Mouse (Mus musculus) midbrain, postnatal 0 days (tissue): ENCODE data around the gene Gm17482. TPM values are rescaled to one million over a fixed set of nuclear protein-coding genes. Genes with fewer than 3 reads are reported as not detected.

ENCODE experiments used
- ATAC-seq: fragments of 200-750 bp; cut with Nextera tagmentation; 2 replicates; pipeline ENCODE4 v1.8.0; 2017; ENCODE audit warnings: moderate number of reproducible peaks, mild to moderate bottlenecking, moderate TSS enrichment, moderate library complexity; ENCODE audit not compliant: low FRiP score
- DNase-seq: peaks from one replicate; pipeline ENCODE4 v3.0.0-alpha.2; 2015; ENCODE audit warnings: low spot score
- H3K27ac ChIP-seq: fragments of 300-500 bp; sonication (generic); 2 replicates; pipeline ENCODE4 v1.5.1; 2014; ENCODE audit warnings: low read depth, mild to moderate bottlenecking, low read length, mixed read lengths
- H3K27me3 ChIP-seq: fragments of 300-500 bp; sonication (generic); 2 replicates; pipeline ENCODE4 v1.6.1; 2014; ENCODE audit warnings: low read length, control low read depth, mixed read lengths; ENCODE audit not compliant: insufficient read depth
- H3K36me3 ChIP-seq: fragments of 300-500 bp; sonication (generic); 2 replicates; pipeline ENCODE4 v1.6.1; 2014; ENCODE audit warnings: low read length, control low read depth, mixed read lengths; ENCODE audit not compliant: insufficient read depth
- H3K4me1 ChIP-seq: fragments of 300-500 bp; sonication (generic); 2 replicates; pipeline ENCODE4 v1.6.1; 2014; ENCODE audit warnings: mild to moderate bottlenecking, control low read depth, antibody characterized with exemption, low read length, mixed read lengths; ENCODE audit not compliant: insufficient read depth
- H3K4me2 ChIP-seq: fragments of 300-500 bp; sonication (generic); 2 replicates; pipeline ENCODE4 v1.6.1; 2014; ENCODE audit warnings: low read depth, mild to moderate bottlenecking, low read length, mixed read lengths; ENCODE audit not compliant: poor library complexity, severe bottlenecking
- H3K4me3 ChIP-seq: fragments of 300-500 bp; sonication (generic); 2 replicates; pipeline ENCODE4 v1.5.1; 2014; ENCODE audit warnings: low read depth, mild to moderate bottlenecking, low read length, moderate library complexity
- H3K9ac ChIP-seq: fragments of 300-500 bp; sonication (generic); replicated peaks from 2 replicates; pipeline ENCODE4 v1.6.1; 2014; ENCODE audit warnings: mild to moderate bottlenecking, low read length, moderate library complexity, mixed read lengths; ENCODE audit not compliant: poor library complexity, severe bottlenecking
- H3K9me3 ChIP-seq: fragments of 300-500 bp; sonication (generic); 2 replicates; pipeline ENCODE4 v1.6.1; 2016; ENCODE audit warnings: low read length, control low read depth
- CTCF ChIP-seq: IDR thresholded peaks from 2 replicates; pipeline ENCODE4 v1.5.1; 2016; ENCODE audit warnings: antibody characterized with exemption, mild to moderate bottlenecking
- WGBS: fragments of 180-500 bp; shearing (Covaris S2); extraction: QIAGEN DNeasy Blood & Tissue Kit; methylation state at CpG from one replicate; pipeline ENCODE4 v1.1.7; 2014; 5-methylcytosine and 5-hydroxymethylcytosine counted together
- polyA plus RNA-seq: library from polyadenylated mRNA; unstranded; fragments of >200 nt; fragmentation: Nextera tagmentation; extraction: Ambion mirVana; gene quantifications from 2 replicates; pipeline ENCODE4 v1.2.1, GENCODE M21; 2015
- total RNA-seq: library from RNA; depleted of rRNA; stranded (reverse); fragments of >200 nt; gene quantifications from 2 replicates; pipeline ENCODE4 v1.2.3, GENCODE M21; 2014; rRNA removed

The Gm17482 gene
- total and polyA plus RNA-seq, 2 experiments from 2014 or later, result not detected

GRCm38 (mm10) chr6:115307134-115307533, 80.0 kb downstream of the Gm17482 start:
- Histone ChIP-seq H3K4me3 (no peak overlapping the region), H3K9ac (no peak overlapping the region), H3K36me3 (no peaks in the 10 kb centered on the region), H3K27ac (no peak overlapping the region), H3K4me2 (no peak overlapping the region), H3K27me3 (no peaks in the 10 kb centered on the region), H3K4me1 (no peaks in the 10 kb centered on the region), H3K9me3 (no peaks in the 10 kb centered on the region)
- no peak for TF ChIP-seq CTCF
- DNase-seq (no peak), ATAC-seq (no peak)
- WGBS, result 87% methylated on average over 2 of the region's 2 CpGs

Other genes starting within 250 kb of the Gm17482 start
- gene Tamm41, start 189.5 kb upstream of the Gm17482 start, total RNA-seq, result 39.4 and 50.8 TPM in 2 replicates
- gene Tamm41, start 189.5 kb upstream of the Gm17482 start, polyA plus RNA-seq, result 45.9 and 47.7 TPM in 2 replicates
- gene Syn2, start 92.4 kb upstream of the Gm17482 start, total RNA-seq, result 134 and 145 TPM in 2 replicates
- gene Syn2, start 92.4 kb upstream of the Gm17482 start, polyA plus RNA-seq, result 89.5 and 95.2 TPM in 2 replicates
- gene Timp4, start 24.9 kb downstream of the Gm17482 start, total RNA-seq, result 15.1 and 29.7 TPM in 2 replicates
- 21.9 and 25.4 TPM in 2 replicates for gene Timp4, start 24.9 kb downstream of the Gm17482 start, polyA plus RNA-seq
- 2.0 TPM in 1 of 2 replicates, not detected in the other for gene Pparg, start 133.6 kb downstream of the Gm17482 start, total RNA-seq
- 0.25 and 0.33 TPM in 2 replicates for gene Pparg, start 133.6 kb downstream of the Gm17482 start, polyA plus RNA-seq